Mouse (Mus musculus) left cerebral cortex, postnatal 10 days (tissue): ENCODE measurements at regions not wholly inside any gene's neighbourhood (a gene's known extent, or its start where the extent isn't known, plus 50 kb on each side); places are given as distances from the start of the nearest gene placed in this dataset.

Source experiments
- DNase-seq, 2 experiments: peaks; one replicate each; pipeline ENCODE4 v3.0.0; 2021 to 2022; ENCODE audit warnings: low spot score in 2 of 2, mixed read lengths in 1 of 2; ENCODE audit errors: extremely low spot score in 1 of 2
- intact Hi-C: fragments of 180-260 bp; cut with DNase I; formaldehyde crosslinking; loops from one replicate; pipeline ENCODE4 v1.15.1; 2025

GRCm38 (mm10) chr1:15155046-15155445, 938.1 kb downstream of the 4930444P10Rik start:
- intact Hi-C loops = no loop called here
- no peak for DNase-seq

GRCm38 (mm10) chr1:15153952-15154351, 939.2 kb downstream of the 4930444P10Rik start:
- intact Hi-C loops = no loop called here
- no peak for DNase-seq

DNA sequence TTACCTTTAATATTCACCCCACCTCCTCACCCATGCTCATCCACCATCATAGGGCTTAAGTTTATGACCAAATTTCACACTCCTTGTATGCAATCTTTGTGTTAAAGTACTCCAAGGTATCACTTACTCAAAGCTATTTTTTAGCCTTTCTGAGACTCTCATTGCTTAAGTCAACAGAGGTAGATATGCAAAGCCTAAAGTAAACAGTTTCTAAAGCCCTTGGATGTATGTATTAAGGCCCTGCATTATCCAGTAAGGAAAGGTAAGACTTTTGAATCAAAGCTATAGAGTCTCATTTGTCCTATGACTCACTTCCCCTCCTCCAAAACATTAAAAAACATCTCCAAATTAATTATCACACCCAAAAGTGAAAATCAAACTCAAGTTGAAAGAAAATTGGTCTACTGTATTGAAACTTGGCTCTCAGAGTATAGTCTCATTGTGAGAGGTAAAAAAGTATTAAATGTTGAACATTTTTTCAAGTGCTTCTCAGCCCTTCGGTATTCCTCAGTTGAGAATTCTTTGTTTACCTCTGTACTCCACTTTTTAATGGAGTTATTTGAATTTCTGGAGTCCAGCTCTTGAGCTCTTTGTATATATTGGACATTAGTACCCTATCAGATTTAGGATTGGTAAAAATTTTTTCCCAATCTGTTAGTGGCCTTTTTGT, 949.1 kb downstream of the 4930444P10Rik start:
- DNase-seq = no peak
- intact Hi-C loops = no loop called here

DNA sequence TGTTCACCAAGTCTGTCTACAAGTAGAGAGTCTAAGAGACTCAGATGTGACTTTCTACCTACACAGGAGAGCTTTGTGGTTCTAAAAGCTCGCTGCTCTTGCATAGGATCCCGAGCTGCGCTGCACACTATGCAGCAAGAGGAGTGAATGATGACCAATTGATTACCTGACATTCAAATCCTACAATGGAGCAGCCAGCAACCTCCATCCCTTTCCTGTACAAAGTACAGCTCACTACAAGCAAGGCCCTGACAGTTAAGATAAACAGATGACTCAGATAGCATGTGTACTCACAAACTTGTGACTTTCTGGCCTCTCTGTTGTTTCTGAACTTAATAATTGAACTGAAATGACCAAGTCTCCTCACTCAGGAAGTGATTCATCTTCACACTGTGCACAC, 974.7 kb downstream of the 4930444P10Rik start:
- intact Hi-C loops = no loop called here
- no peak for DNase-seq

DNA sequence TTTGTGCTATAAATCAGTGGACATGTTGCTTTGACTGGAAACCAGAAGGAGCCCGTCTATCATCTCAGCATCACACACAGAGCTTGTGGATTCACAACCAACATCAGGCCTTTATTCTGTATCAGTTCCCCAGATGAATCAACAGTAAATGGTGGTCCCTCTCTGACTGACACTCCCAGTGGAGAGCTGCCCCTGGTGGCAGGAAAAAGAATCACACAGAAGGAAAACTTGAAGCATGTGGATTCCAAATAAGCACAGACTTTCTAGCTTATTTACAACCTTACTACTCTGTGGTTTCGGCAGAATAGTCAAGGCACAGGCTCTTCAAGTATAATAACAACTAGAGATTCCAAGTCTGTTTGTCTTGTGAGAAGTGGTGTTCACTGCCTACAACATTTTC, 981.7 kb downstream of the 4930444P10Rik start:
- intact Hi-C loops = no loop called here

GRCm38 (mm10) chr1:15070331-15070730, 1022.8 kb downstream of the 4930444P10Rik start:
- intact Hi-C loops = no loop called here
- no peak for DNase-seq

More for the DNA sequence above, 981.7 kb downstream of the 4930444P10Rik start:
- no peak for DNase-seq

GRCm38 (mm10) chr1:15034047-15034446, 1059.1 kb downstream of the 4930444P10Rik start:
- intact Hi-C loops = no loop called here
- no peak for DNase-seq

DNA sequence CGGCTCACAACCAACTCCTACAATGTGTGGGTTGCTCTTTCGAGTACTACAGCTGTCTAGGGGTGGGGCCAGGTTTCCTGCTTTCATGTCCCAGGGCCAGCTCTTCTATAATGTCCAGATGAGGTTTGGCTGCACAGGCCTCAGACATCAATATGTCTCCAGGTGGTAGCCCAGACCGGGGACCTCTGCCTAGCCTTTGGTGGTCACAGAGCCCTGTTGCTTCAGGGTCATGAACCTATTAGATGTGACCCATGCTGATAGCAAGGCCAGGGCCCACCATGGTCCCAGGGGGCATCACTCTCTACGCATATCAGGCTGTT, 1074.7 kb downstream of the 4930444P10Rik start:
- no peak for DNase-seq
- intact Hi-C loops = no loop called here

GRCm38 (mm10) chr1:15017689-15018459, 1075.3 kb downstream of the 4930444P10Rik start:
- intact Hi-C loops = no loop called here

GRCm38 (mm10) chr1:15007663-15008344, 1085.3 kb downstream of the 4930444P10Rik start:
- peak in 1 of 2 experiments; percentile 46 for DNase-seq
- intact Hi-C loops = loop anchor here (2.0 to 5.0 kb wide), 3 partner anchors 615 to 784 kb away; no protein-coding TSS in a partner anchor

More at GRCm38 (mm10) chr1:15017689-15018459, 1075.3 kb downstream of the 4930444P10Rik start:
- DNase-seq = no peak

DNA sequence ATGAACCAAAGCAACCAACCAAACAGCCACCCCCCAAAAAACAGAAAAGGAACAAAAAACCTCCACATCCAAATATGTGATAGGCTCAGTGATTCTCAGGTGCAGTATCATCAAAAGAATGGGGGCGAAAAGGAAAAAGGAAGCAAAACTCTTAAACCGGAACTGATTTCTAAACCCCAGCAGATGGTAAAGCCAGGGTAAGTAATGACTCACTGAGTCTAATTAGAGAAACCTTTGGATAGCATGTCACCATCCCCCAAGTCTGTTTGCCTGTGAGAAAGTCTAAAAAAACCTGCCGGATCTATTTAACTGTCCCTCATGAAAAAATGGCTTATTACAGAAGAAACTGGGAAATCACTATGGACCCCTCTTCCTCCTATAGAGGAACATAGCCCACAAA, 1097.8 kb downstream of the 4930444P10Rik start:
- no peak for DNase-seq
- intact Hi-C loops = no loop called here

- DNase-seq = peak in 1 of 2 experiments; percentile 25
- intact Hi-C loops = loop anchor here (5.0 kb wide), 1 partner anchor 238 kb away; no protein-coding TSS in a partner anchor
These were observed 1112.9 kb downstream of the 4930444P10Rik start for GRCm38 (mm10) chr1:14980093-14980711.
